Mouse (Mus musculus) ES-Bruce4 (cell line): ENCODE data around the gene Ash1l. TPM values are rescaled to one million over a fixed set of nuclear protein-coding genes. Genes with fewer than 3 reads are reported as not detected.
A peak's percentile ranks its signal among the peaks of the same experiment; 100 is the strongest.

Source experiments
- H3K27ac ChIP-seq: 2 replicates; pipeline ENCODE4 v1.5.1; 2012; ENCODE audit warnings: low read length, inconsistent platforms; ENCODE audit not compliant: insufficient read depth
- H3K27me3 ChIP-seq: 2 replicates; pipeline ENCODE4 v1.6.1; 2012; ENCODE audit warnings: mild to moderate bottlenecking, low read length, inconsistent platforms; ENCODE audit not compliant: control insufficient read depth, poor library complexity, insufficient read depth, severe bottlenecking
- H3K36me3 ChIP-seq: 2 replicates; pipeline ENCODE4 v1.6.1; 2012; ENCODE audit warnings: inconsistent platforms, mild to moderate bottlenecking, low read length, moderate library complexity; ENCODE audit not compliant: control insufficient read depth, poor library complexity, insufficient read depth, severe bottlenecking
- H3K4me1 ChIP-seq: one replicate; pipeline ENCODE4 v1.8.1; 2011; ENCODE audit warnings: low read length; ENCODE audit not compliant: control insufficient read depth, insufficient read depth
- H3K4me3 ChIP-seq: 2 replicates; pipeline ENCODE4 v1.5.1; 2011; ENCODE audit warnings: low read depth, mild to moderate bottlenecking, low read length
- H3K9ac ChIP-seq: 2 replicates; pipeline ENCODE4 v1.6.1; 2012; ENCODE audit warnings: low read depth, mild to moderate bottlenecking, inconsistent platforms; ENCODE audit not compliant: poor library complexity, severe bottlenecking
- H3K9me3 ChIP-seq: replicated peaks from 2 replicates; pipeline ENCODE4 v1.6.1; 2012; ENCODE audit warnings: mild to moderate bottlenecking, low read length, inconsistent platforms; ENCODE audit not compliant: control insufficient read depth, poor library complexity, insufficient read depth, severe bottlenecking
- CTCF ChIP-seq: IDR thresholded peaks from one replicate; pipeline ENCODE4 v1.8.1; 2011; ENCODE audit warnings: low read depth, low read length
- EP300 ChIP-seq: IDR thresholded peaks from 2 replicates; pipeline ENCODE4 v1.6.1; 2011; ENCODE audit warnings: low read depth, low read length; ENCODE audit not compliant: insufficient read depth
- POLR2A ChIP-seq: IDR thresholded peaks from one replicate; pipeline ENCODE4 v1.8.1; 2011; ENCODE audit warnings: low read length; ENCODE audit not compliant: insufficient read depth
- polyA plus RNA-seq: library from polyadenylated mRNA; stranded (reverse); fragments of >200 nt; gene quantifications from 2 replicates; pipeline ENCODE4 v1.2.4, GENCODE M21; 2011; ENCODE audit warnings: low read depth; ENCODE audit not compliant: missing spikeins, insufficient read depth, insufficient read length

The Ash1l gene
- polyA plus RNA-seq, 1 experiment, result 22.4 TPM

- H3K27ac ChIP-seq, result no peak overlapping the region
- H3K27me3 ChIP-seq, result no peaks in the 10 kb centered on the region
- H3K36me3 ChIP-seq, result no peaks in the 10 kb centered on the region
- peaks cover 4% of the 10 kb centered on the region for H3K4me1 ChIP-seq
- TF ChIP-seq POLR2A (no peak), CTCF (no peak), EP300 (no peak)
- no peak overlapping the region for H3K9ac ChIP-seq
- H3K4me3 ChIP-seq, result no peak overlapping the region
- no peaks in the 10 kb centered on the region for H3K9me3 ChIP-seq
Measured at GRCm38 (mm10) chr3:89084654-89085190, 134.3 kb downstream of the Ash1l start.

DNA sequence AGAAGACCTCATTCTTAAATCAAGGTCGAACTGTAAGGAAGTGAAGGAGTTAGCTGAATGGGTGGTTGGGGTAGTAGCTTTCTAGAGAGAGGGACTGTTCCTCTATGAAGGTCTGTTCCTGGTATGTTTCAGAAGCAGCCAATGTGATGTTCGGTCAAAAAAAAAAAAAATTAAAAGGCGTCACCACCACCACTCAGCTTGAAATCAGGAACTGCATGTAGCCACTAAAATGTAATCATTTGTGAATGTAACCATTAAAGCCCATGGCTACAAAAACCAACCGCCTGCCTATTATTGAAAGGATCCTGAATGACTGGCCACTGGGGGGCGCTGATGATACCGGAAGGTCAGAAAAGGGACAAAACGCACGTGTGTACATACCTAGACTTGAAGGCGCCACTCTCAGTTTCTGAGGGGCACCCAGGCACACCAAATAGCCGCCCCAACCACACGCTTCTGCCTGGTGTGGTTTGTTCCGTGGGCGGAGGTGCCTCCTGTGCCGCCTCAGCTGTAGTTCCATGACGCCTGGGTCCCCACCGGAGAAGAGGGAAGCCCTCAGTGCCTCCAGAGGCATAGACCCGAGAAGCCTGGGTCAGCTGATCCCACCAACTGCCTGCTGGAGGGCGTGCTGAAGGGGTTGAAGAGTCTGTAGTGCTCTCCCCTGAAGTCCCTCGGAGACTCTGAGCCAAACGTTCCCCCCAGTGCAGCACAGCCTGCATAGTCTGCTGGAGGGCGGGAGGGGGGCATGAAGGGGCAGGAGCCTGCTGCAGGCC is 137.1 kb downstream of the Ash1l start:
- peak; percentile 49 for TF ChIP-seq CTCF
- no peak for TF ChIP-seq POLR2A
- Histone ChIP-seq H3K9ac (peak overlapping the region; percentile 32; the same call in 1 of the 2 replicates), H3K36me3 (no peaks in the 10 kb centered on the region), H3K4me1 (peaks cover 4% of the 10 kb centered on the region), H3K27ac (no peak overlapping the region), H3K27me3 (no peaks in the 10 kb centered on the region), H3K4me3 (0 out of 2 replicates have a peak overlapping the region, but pooled peaks have one; percentile 13), H3K9me3 (no peaks in the 10 kb centered on the region)

DNA sequence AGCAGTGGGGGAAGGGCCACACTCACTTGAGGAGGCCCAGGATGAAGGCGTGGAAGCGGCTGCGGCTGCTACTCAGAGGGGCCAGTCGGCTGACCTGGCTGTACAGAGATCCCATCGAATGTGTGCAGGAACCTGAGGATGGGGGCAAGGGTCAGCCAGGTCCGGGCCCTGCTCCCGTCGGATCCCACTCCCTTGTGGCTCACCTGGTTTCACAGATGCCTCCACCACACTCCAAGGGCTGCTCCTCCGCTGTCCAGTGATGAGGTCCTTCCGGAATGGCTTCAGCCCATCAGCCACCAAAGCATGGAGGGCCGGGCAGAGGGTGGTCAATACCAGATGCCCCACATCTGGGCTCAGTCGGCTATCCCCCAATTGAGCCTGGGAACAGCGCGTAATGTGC is 138.6 kb downstream of the Ash1l start:
- no peaks in the 10 kb centered on the region for H3K9me3 ChIP-seq
- no peak overlapping the region for H3K4me3 ChIP-seq
- H3K36me3 ChIP-seq, result no peaks in the 10 kb centered on the region
- no peak overlapping the region for H3K9ac ChIP-seq
- no peak for TF ChIP-seq POLR2A
- TF ChIP-seq EP300, result no peak
- no peak for TF ChIP-seq CTCF
- H3K27me3 ChIP-seq, result no peaks in the 10 kb centered on the region
- peaks cover 4% of the 10 kb centered on the region for H3K4me1 ChIP-seq
- H3K27ac ChIP-seq, result no peak overlapping the region

DNA sequence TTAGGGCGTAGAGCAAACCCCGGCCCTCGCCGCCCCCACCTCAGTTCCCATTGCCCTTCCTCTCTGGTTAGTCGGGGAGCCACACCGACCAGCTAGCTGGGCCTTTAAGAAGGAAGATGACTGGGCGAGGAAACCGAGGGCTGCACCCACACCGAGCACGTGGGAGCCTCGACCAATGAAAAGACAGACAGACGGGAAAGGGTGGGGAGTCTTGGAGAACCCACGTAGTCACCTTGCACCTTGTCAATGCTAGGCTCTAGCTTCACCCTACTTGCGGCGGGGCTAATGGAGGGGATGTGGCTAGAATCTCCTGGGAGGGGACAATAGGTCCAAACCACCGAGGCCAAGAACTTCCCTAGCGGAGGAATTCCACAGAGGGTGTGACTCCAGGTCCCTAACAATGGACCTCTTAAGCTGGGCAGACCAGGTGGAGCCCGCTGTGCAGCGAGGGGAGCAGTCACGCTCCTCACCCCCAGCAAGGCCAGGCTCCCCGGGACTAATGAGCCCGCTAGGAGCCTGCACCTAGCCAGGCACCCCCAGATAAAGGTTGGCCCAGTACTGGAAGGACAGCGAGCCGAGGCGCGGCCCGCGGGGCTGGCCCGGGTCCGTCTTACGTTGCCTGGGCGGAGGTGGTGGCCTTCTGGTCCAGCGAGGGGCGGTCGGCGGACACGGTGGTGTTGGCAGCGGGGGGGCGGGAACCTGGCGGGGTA is 139.6 kb downstream of the Ash1l start:
- Histone ChIP-seq H3K9ac (peak overlapping the region; percentile 86), H3K36me3 (peaks cover 8% of the 10 kb centered on the region), H3K27ac (no peak overlapping the region), H3K4me3 (peak overlapping the region; percentile 72), H3K27me3 (no peaks in the 10 kb centered on the region), H3K9me3 (no peaks in the 10 kb centered on the region), H3K4me1 (peaks cover 4% of the 10 kb centered on the region)
- TF ChIP-seq EP300 (no peak), POLR2A (no peak), CTCF (no peak)

- H3K27ac ChIP-seq, result no peak overlapping the region
- peaks cover 4% of the 10 kb centered on the region for H3K4me1 ChIP-seq
Measured at GRCm38 (mm10) chr3:89090694-89091655, 140.6 kb downstream of the Ash1l start.

More at GRCm38 (mm10) chr3:89090694-89091655, 140.6 kb downstream of the Ash1l start:
- Histone ChIP-seq H3K9ac (peak overlapping the region; percentile 86), H3K27me3 (no peaks in the 10 kb centered on the region), H3K36me3 (peaks cover 8% of the 10 kb centered on the region), H3K9me3 (no peaks in the 10 kb centered on the region), H3K4me3 (peak overlapping the region; percentile 72)
- TF ChIP-seq CTCF (peak; percentile 52), POLR2A (no peak)
